Mouse (Mus musculus) layer of hippocampus, adult 2 months (tissue): Measurements from ENCODE around the gene Nkx2-5. TPM values are rescaled to one million over a fixed set of nuclear protein-coding genes. Genes with fewer than 3 reads are reported as not detected.

Source experiments
- DNase-seq, 2 experiments: peaks; one replicate each; pipeline ENCODE4 v3.0.0; 2022; ENCODE audit warnings: low spot score in 2 of 2
- H3K27ac ChIP-seq: fragments of 200-600 bp; 2 replicates; pipeline ENCODE4 v1.8.1; 2022
- H3K4me3 ChIP-seq: fragments of 200-600 bp; 2 replicates; pipeline ENCODE4 v1.8.1; 2022; ENCODE audit warnings: mild to moderate bottlenecking
- CTCF ChIP-seq: fragments of 200-600 bp; conservative IDR thresholded peaks from 2 replicates; pipeline ENCODE4 v1.8.1; 2022; ENCODE audit warnings: antibody characterized with exemption, mild to moderate bottlenecking, moderate library complexity
- long read RNA-seq, 2 experiments: library from polyadenylated mRNA; stranded (forward); transcript quantifications; one replicate each; pipeline ENCODE4 v2.0.0; 2021; ENCODE audit warnings: borderline mapping rate in 2 of 2
- total RNA-seq, 2 experiments: library from RNA; stranded (reverse); gene quantifications; 2 replicates each; pipeline ENCODE4 v1.2.3; 2021

Nkx2-5 gene
- not detected for total RNA-seq
- long read RNA-seq, experiment 1 = 0 reads
- long read RNA-seq, experiment 2 = 0 reads

GRCm38 (mm10) chr17:26844909-26845148, at the start of gene Nkx2-5:
Gene Nkx2-5 (minus strand): TSS chr17:26845009.
- no peak for TF ChIP-seq CTCF
- Histone ChIP-seq H3K4me3 (no peak within 1 kb of the TSS), H3K27ac (no peak within 1 kb of the TSS)
- DNase-seq = no peak

DNA sequence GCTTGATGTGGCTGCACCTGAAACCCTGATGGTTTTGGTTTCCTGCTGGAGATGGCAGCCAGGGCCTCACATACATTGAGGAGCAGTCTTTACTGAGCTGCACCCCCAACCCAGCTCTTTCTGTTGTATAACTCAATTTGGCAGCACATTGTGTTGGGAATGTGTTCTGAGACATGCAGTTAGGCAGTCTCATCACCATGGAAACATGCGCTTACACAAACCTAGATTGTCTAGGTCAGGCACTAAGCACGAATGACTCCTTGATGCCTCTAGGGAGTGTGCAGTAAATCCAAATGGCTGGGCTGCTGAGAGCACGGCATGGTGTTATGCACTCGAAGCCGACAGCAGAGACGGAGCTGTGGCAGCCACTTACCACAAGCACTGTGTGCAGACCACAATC, 49.5 kb upstream of the Nkx2-5 start:
- DNase-seq = peak; percentile 50 to 80
- H3K4me3 ChIP-seq = no peak overlapping the region

GRCm38 (mm10) chr17:26893492-26893891, 48.7 kb upstream of the Nkx2-5 start:
- TF ChIP-seq CTCF = no peak

More for the DNA sequence above, 49.5 kb upstream of the Nkx2-5 start:
- H3K27ac ChIP-seq = peak overlapping the region; percentile 89
- TF ChIP-seq CTCF = no peak

GRCm38 (mm10) chr17:26892635-26893375, 48.0 kb upstream of the Nkx2-5 start:
- no peak for DNase-seq
- TF ChIP-seq CTCF = no peak
- Histone ChIP-seq H3K4me3 (peak overlapping the region; percentile 30; the same call in 1 of the 2 replicates), H3K27ac (peak overlapping the region; percentile 89)

More at GRCm38 (mm10) chr17:26893492-26893891, 48.7 kb upstream of the Nkx2-5 start:
- no peak for DNase-seq
- Histone ChIP-seq H3K27ac (peak overlapping the region; percentile 89), H3K4me3 (no peak overlapping the region)

GRCm38 (mm10) chr17:26887926-26888325, 43.1 kb upstream of the Nkx2-5 start:
- no peak for TF ChIP-seq CTCF
- no peak overlapping the region for H3K4me3 ChIP-seq
- DNase-seq = no peak
- H3K27ac ChIP-seq = no peak overlapping the region

DNA sequence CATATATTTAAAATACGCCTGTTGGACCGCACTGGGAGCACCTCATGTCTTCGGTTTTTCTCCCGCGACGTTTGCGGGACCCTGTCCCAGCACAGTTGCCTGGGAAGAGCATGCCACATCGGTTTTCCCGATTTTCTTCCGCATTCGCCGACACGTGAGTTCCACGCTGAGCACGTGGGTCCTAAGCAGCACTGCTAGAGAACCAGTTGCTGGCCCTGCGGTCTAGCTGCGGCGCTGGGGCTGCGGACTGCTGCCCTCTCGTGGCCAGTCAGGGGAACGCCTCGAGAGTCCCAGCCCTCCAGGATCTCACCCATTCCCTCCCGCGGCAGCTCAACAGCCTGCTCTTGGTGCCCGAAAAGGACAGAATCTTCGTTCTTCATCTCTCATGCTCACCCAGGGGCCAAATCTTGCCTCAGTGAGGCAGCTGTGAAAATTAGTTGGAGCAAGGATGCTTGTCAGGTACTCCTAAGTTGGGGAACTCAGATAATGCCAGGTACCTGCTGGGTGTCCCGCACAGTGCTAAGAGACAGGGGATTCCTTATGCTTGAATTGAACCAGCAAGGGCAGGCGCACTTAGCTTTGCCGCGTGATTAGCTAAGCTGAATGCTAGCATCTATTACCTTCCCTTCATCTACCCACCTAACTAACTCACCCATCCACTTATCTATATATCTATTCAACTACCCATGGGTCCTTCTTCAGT, 41.4 kb upstream of the Nkx2-5 start:
- Histone ChIP-seq H3K27ac (peak overlapping the region; percentile 8; the same call in 1 of the 2 replicates), H3K4me3 (peak overlapping the region; percentile 65)
- peak; percentile 87 to 91 for DNase-seq
- TF ChIP-seq CTCF = peak; percentile 99

DNA sequence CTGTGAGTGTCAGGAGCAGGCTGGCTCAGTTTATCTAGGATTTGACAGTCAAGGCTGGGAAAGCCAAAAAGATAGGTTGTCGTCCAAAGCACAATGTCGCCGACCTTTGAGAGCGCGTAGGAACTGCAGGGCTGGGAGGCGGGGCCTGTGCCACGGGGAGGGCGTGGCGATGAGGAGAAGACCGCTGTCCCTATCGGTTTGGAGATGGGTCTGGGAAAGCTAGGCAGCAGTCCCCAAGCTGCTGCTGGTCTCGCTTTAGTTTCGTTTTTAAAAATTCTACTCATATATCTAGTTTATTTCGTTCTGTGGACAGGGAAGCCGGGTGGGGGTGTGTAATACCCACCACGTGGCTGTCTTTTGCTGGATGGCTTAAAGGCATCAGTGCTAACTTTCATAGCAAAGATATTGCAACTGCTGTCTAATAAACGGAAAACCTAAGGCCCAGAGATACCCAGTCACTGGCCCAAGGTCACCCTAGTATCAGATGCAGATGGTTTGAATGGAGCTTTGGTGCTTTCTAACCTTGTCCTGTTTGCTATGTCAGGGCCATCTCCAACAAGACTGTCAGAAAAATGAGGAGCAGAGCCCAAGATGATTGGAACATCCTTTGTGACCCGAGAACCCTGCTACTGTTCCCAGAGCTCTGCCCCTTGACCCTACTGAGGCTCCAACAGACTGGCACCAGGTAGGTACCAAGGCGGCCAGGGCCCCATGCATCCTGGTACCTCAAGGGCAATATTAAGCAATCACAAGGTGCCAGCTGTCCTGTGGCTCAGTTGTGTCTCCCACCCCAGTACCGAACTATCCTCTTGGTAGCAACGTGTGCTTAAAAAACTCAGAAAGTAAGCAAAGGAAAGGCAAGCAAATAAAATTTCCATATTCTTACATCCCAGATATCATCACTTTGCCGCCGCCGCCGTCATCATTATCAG, 40.5 kb upstream of the Nkx2-5 start:
- Histone ChIP-seq H3K27ac (peak overlapping the region; percentile 49; the same call in 1 of the 2 replicates), H3K4me3 (peak overlapping the region; percentile 65)
- DNase-seq = peak; percentile 71
- peak; percentile 70 for TF ChIP-seq CTCF

- no peak for TF ChIP-seq CTCF
- no peak for DNase-seq
Observed at GRCm38 (mm10) chr17:26883585-26883984, 38.8 kb upstream of the Nkx2-5 start.

GRCm38 (mm10) chr17:26882706-26883105, 37.9 kb upstream of the Nkx2-5 start:
- Histone ChIP-seq H3K4me3 (no peak overlapping the region), H3K27ac (no peak overlapping the region)
- TF ChIP-seq CTCF = no peak
- no peak for DNase-seq

More at GRCm38 (mm10) chr17:26883585-26883984, 38.8 kb upstream of the Nkx2-5 start:
- no peak overlapping the region for H3K27ac ChIP-seq
- no peak overlapping the region for H3K4me3 ChIP-seq

- no peak overlapping the region for H3K4me3 ChIP-seq
- no peak for DNase-seq
- peak; percentile 38 for TF ChIP-seq CTCF
- no peak overlapping the region for H3K27ac ChIP-seq
Observed at GRCm38 (mm10) chr17:26879235-26879634, 34.4 kb upstream of the Nkx2-5 start.

DNA sequence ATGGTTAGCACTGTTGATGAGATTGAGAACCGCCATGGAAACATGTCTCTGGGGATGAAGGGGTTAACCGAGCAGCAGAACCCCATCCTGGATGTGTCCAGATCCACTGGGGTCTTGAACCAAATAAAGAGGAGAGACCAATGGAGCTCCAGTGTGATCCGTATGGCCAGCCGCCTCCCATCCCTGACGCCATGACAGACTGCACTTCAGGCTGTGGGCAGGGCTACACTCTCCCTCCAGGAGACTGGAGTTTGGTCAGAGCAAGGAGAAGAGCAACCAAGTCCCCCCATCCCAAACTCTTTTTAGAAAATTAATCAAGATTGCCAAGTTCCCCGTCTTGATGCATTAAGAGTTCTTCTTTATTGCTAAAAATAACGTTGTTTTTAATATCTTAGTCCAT, 33.1 kb upstream of the Nkx2-5 start:
- Histone ChIP-seq H3K4me3 (no peak overlapping the region), H3K27ac (no peak overlapping the region)
- TF ChIP-seq CTCF = no peak
- DNase-seq = no peak

GRCm38 (mm10) chr17:26874542-26874941, 29.7 kb upstream of the Nkx2-5 start:
- H3K4me3 ChIP-seq = no peak overlapping the region
- H3K27ac ChIP-seq = no peak overlapping the region
- TF ChIP-seq CTCF = no peak
- DNase-seq = no peak

- no peak for DNase-seq
- TF ChIP-seq CTCF = no peak
- no peak overlapping the region for H3K4me3 ChIP-seq
- H3K27ac ChIP-seq = no peak overlapping the region
Observed at GRCm38 (mm10) chr17:26873502-26873901, 28.7 kb upstream of the Nkx2-5 start.
